Mouse (Mus musculus): ENCODE data around the gene Smc5. TPM values are rescaled to one million over a fixed set of nuclear protein-coding genes. Genes with fewer than 3 reads are reported as not detected.

The Smc5 gene
- polyA plus RNA-seq, 1 experiment: 7.7 TPM

DNA sequence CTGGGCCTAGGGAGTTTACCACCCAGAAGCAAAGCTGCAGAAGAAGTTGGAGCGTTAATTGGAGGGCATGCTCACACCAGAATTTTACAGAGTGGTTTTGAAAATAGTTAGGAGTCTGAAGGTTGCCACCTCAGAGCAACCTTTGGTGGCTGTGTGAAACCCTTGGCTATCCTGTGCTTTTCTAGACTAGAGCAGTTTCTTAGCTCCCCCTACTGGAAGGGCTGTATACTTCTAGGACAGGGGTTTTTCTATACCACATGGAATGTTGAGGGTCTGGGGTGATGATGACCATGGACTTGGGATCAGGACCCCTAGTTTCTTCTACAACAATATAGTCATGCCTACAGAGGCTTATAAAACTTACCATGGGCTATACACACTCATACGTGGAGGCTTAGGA lies 36.3 kb upstream of the Smc5 start:
- Histone ChIP-seq H3K27me3 (ENCODE audit: control insufficient read depth, insufficient read depth, insufficient read length) (no peaks in the 10 kb centered on the region), H3K79me3 (ENCODE audit: low read depth) (no peaks in the 10 kb centered on the region), H3K79me2 (ENCODE audit: control insufficient read depth, insufficient read depth) (no peaks in the 10 kb centered on the region), H3ac (ENCODE audit: control insufficient read depth, insufficient read length, low read depth) (no peak overlapping the region), H3K36me3 (ENCODE audit: control insufficient read depth, insufficient read depth) (no peaks in the 10 kb centered on the region), H3K4me3 (ENCODE audit: insufficient read depth, poor library complexity, severe bottlenecking) (no peak overlapping the region)
- no peak for TF ChIP-seq CEBPB (IDR thresholded peaks at IDR 0.05; ENCODE audit: low read depth)
- no peak for TF ChIP-seq CTCF (IDR thresholded peaks at IDR 0.05; ENCODE audit: control insufficient read depth, insufficient read depth, insufficient read length)
- TF ChIP-seq MAX (IDR thresholded peaks at IDR 0.05): no peak
- no peak for TF ChIP-seq USF1 (IDR thresholded peaks at IDR 0.05; ENCODE audit: low read depth)
- TF ChIP-seq MYOD1 (IDR thresholded peaks at IDR 0.05; ENCODE audit: control insufficient read depth, insufficient read length, low read depth): no peak
- no peak for TF ChIP-seq MYOG (IDR thresholded peaks at IDR 0.05; ENCODE audit: control insufficient read depth, extremely low read depth, insufficient read length)
- TF ChIP-seq FOSL1 (IDR thresholded peaks at IDR 0.05; ENCODE audit: insufficient read depth, low read length, poor library complexity, severe bottlenecking): no peak

DNA sequence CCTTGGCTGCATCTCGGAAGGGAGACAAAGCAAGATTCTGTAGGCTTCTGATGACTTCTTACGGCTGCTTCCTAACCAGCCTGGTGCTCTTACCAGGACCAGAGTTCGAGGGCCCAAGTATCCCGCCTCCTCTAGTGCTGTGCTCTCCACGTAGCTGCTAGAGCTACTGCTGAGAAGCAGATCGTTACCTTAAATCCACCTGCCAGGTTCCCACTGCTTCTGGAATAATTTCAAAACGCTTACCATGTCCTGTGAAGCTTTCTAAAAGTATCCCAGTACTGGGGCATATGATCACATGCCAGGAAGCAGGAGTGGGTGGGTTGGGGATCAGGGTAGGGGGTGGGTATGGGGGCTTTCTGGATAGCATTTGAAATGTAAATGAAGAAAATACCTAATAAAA lies 33.0 kb upstream of the Smc5 start:
- Histone ChIP-seq H3K27me3 (ENCODE audit: control insufficient read depth, insufficient read depth, insufficient read length) (no peaks in the 10 kb centered on the region), H3K79me2 (ENCODE audit: control insufficient read depth, insufficient read depth) (no peaks in the 10 kb centered on the region), H3ac (ENCODE audit: control insufficient read depth, insufficient read length, low read depth) (no peak overlapping the region), H3K79me3 (ENCODE audit: low read depth) (no peaks in the 10 kb centered on the region), H3K36me3 (ENCODE audit: control insufficient read depth, insufficient read depth) (no peaks in the 10 kb centered on the region), H3K4me3 (ENCODE audit: insufficient read depth, poor library complexity, severe bottlenecking) (no peak overlapping the region)
- no peak for TF ChIP-seq FOSL1 (IDR thresholded peaks at IDR 0.05; ENCODE audit: insufficient read depth, low read length, poor library complexity, severe bottlenecking)
- no peak for TF ChIP-seq MYOG (IDR thresholded peaks at IDR 0.05; ENCODE audit: control insufficient read depth, extremely low read depth, insufficient read length)
- TF ChIP-seq CTCF (IDR thresholded peaks at IDR 0.05; ENCODE audit: control insufficient read depth, insufficient read depth, insufficient read length): no peak
- no peak for TF ChIP-seq MAX (IDR thresholded peaks at IDR 0.05)
- no peak for TF ChIP-seq USF1 (IDR thresholded peaks at IDR 0.05; ENCODE audit: low read depth)
- no peak for TF ChIP-seq CEBPB (IDR thresholded peaks at IDR 0.05; ENCODE audit: low read depth)
- no peak for TF ChIP-seq MYOD1 (IDR thresholded peaks at IDR 0.05; ENCODE audit: control insufficient read depth, insufficient read length, low read depth)

DNA sequence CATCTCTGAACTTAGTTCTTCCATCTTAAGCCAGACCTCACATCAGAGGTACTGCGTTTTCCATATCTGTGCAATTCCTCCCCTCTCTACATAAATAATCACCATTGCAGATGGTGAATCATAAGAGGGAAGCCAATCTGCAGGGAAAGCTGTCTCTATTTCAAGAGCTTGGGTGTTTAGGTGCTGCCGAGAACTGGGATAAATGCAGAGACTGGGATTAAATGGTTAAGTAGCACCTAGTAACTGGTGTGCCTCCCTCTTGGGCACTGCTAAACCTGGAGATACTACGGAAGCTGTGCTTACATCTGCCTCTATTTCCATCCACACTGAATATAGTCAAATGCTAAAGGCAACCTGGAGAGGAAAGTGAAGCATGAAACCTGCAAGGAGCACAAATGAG lies 26.3 kb upstream of the Smc5 start:
- H3K79me3 ChIP-seq (ENCODE audit: low read depth): no peaks in the 10 kb centered on the region
- no peaks in the 10 kb centered on the region for H3K79me2 ChIP-seq (ENCODE audit: control insufficient read depth, insufficient read depth)
- TF ChIP-seq MAX (IDR thresholded peaks at IDR 0.05) (no peak), USF1 (IDR thresholded peaks at IDR 0.05; ENCODE audit: low read depth) (no peak), FOSL1 (IDR thresholded peaks at IDR 0.05; ENCODE audit: insufficient read depth, low read length, poor library complexity, severe bottlenecking) (no peak), MYOD1 (IDR thresholded peaks at IDR 0.05; ENCODE audit: control insufficient read depth, insufficient read length, low read depth) (no peak), CTCF (IDR thresholded peaks at IDR 0.05; ENCODE audit: control insufficient read depth, insufficient read depth, insufficient read length) (no peak), MYOG (IDR thresholded peaks at IDR 0.05; ENCODE audit: control insufficient read depth, extremely low read depth, insufficient read length) (no peak), CEBPB (IDR thresholded peaks at IDR 0.05; ENCODE audit: low read depth) (no peak)
- no peaks in the 10 kb centered on the region for H3K36me3 ChIP-seq (ENCODE audit: control insufficient read depth, insufficient read depth)
- no peaks in the 10 kb centered on the region for H3K27me3 ChIP-seq (ENCODE audit: control insufficient read depth, insufficient read depth, insufficient read length)
- H3ac ChIP-seq (ENCODE audit: control insufficient read depth, insufficient read length, low read depth): no peak overlapping the region
- no peak overlapping the region for H3K4me3 ChIP-seq (ENCODE audit: insufficient read depth, poor library complexity, severe bottlenecking)

DNA sequence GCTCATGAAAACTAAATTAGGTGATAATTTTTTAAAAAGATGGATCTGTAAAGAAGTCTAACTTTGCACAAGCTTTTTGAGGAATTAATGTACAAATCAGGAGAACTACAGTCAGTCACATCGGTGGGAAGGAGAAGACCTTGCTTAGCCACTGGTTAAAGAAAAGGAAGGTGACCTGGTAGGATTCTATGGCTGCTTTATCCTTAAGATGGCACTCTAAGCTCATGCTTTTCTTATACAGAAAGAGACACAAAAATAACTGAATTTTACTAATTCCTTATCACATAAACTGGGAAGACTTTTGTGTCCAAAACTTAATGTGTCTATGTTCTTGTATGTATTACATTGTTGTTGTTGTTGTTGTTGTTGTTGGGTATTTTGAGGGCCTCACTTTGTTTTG lies 25.2 kb upstream of the Smc5 start:
- H3K79me2 ChIP-seq (ENCODE audit: control insufficient read depth, insufficient read depth): no peaks in the 10 kb centered on the region
- H3K36me3 ChIP-seq (ENCODE audit: control insufficient read depth, insufficient read depth): no peaks in the 10 kb centered on the region
- H3K4me3 ChIP-seq (ENCODE audit: insufficient read depth, poor library complexity, severe bottlenecking): no peak overlapping the region
- H3K79me3 ChIP-seq (ENCODE audit: low read depth): no peaks in the 10 kb centered on the region
- no peak overlapping the region for H3ac ChIP-seq (ENCODE audit: control insufficient read depth, insufficient read length, low read depth)
- no peaks in the 10 kb centered on the region for H3K27me3 ChIP-seq (ENCODE audit: control insufficient read depth, insufficient read depth, insufficient read length)
- no peak for TF ChIP-seq USF1 (IDR thresholded peaks at IDR 0.05; ENCODE audit: low read depth)
- TF ChIP-seq MAX (IDR thresholded peaks at IDR 0.05): no peak
- TF ChIP-seq MYOD1 (IDR thresholded peaks at IDR 0.05; ENCODE audit: control insufficient read depth, insufficient read length, low read depth): no peak
- no peak for TF ChIP-seq FOSL1 (IDR thresholded peaks at IDR 0.05; ENCODE audit: insufficient read depth, low read length, poor library complexity, severe bottlenecking)
- TF ChIP-seq CTCF (IDR thresholded peaks at IDR 0.05; ENCODE audit: control insufficient read depth, insufficient read depth, insufficient read length): no peak
- TF ChIP-seq MYOG (IDR thresholded peaks at IDR 0.05; ENCODE audit: control insufficient read depth, extremely low read depth, insufficient read length): no peak
- no peak for TF ChIP-seq CEBPB (IDR thresholded peaks at IDR 0.05; ENCODE audit: low read depth)

DNA sequence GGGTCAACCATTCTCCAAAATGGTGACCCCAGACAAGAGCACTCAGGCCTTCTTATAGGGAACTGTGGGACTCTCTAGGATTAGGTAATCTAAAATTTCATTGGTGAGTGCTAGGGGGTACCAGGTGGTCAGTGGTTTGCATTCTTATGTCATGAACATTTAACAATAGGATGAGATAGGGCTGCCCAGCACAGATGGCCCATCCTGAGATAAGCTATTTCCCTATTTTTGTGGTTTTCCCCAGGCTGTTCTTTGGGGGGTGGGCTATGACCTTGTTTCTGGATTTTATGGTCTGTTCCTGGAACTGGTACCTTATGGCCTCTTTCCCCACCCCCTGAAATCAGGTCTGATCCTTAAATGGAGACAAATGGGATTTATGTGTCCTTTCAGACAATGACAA lies 23.5 kb upstream of the Smc5 start:
- H3K4me3 ChIP-seq (ENCODE audit: insufficient read depth, poor library complexity, severe bottlenecking): no peak overlapping the region
- no peaks in the 10 kb centered on the region for H3K36me3 ChIP-seq (ENCODE audit: control insufficient read depth, insufficient read depth)
- no peak overlapping the region for H3ac ChIP-seq (ENCODE audit: control insufficient read depth, insufficient read length, low read depth)
- H3K79me2 ChIP-seq (ENCODE audit: control insufficient read depth, insufficient read depth): no peaks in the 10 kb centered on the region
- TF ChIP-seq MAX (IDR thresholded peaks at IDR 0.05) (no peak), CEBPB (IDR thresholded peaks at IDR 0.05; ENCODE audit: low read depth) (no peak), CTCF (IDR thresholded peaks at IDR 0.05; ENCODE audit: control insufficient read depth, insufficient read depth, insufficient read length) (no peak), MYOG (IDR thresholded peaks at IDR 0.05; ENCODE audit: control insufficient read depth, extremely low read depth, insufficient read length) (no peak), MYOD1 (IDR thresholded peaks at IDR 0.05; ENCODE audit: control insufficient read depth, insufficient read length, low read depth) (no peak), FOSL1 (IDR thresholded peaks at IDR 0.05; ENCODE audit: insufficient read depth, low read length, poor library complexity, severe bottlenecking) (no peak), USF1 (IDR thresholded peaks at IDR 0.05; ENCODE audit: low read depth) (no peak)
- no peaks in the 10 kb centered on the region for H3K79me3 ChIP-seq (ENCODE audit: low read depth)
- H3K27me3 ChIP-seq (ENCODE audit: control insufficient read depth, insufficient read depth, insufficient read length): no peaks in the 10 kb centered on the region

DNA sequence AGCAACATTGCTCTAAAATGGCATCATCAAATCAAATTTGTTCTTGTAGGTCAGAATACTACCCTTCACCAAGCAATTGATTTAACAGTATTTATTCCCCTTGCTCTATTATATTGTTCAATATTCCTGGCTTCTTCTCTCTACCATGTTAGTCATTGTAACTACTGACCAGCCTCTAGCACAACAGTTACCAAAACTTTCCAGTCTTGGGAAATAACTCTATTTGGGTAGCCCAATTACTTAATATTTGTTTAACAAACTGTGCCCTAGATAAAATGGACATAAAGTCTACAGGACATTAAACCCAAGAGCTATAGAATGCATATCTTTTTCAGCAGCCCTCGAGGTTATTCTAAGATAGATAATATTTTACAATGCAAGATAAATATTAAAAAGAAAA lies 15.6 kb upstream of the Smc5 start:
- Histone ChIP-seq H3K36me3 (ENCODE audit: control insufficient read depth, insufficient read depth) (no peaks in the 10 kb centered on the region), H3K4me3 (ENCODE audit: insufficient read depth, poor library complexity, severe bottlenecking) (no peak overlapping the region), H3K27me3 (ENCODE audit: control insufficient read depth, insufficient read depth, insufficient read length) (no peaks in the 10 kb centered on the region), H3K79me2 (ENCODE audit: control insufficient read depth, insufficient read depth) (no peaks in the 10 kb centered on the region), H3ac (ENCODE audit: control insufficient read depth, insufficient read length, low read depth) (no peak overlapping the region), H3K79me3 (ENCODE audit: low read depth) (no peaks in the 10 kb centered on the region)
- TF ChIP-seq CEBPB (IDR thresholded peaks at IDR 0.05; ENCODE audit: low read depth) (no peak), MYOG (IDR thresholded peaks at IDR 0.05; ENCODE audit: control insufficient read depth, extremely low read depth, insufficient read length) (no peak), MYOD1 (IDR thresholded peaks at IDR 0.05; ENCODE audit: control insufficient read depth, insufficient read length, low read depth) (no peak), USF1 (IDR thresholded peaks at IDR 0.05; ENCODE audit: low read depth) (no peak)

All from C2C12 (cell line).